Mouse (Mus musculus) lung, postnatal 25 days (tissue): ENCODE data around the gene Pus3.
"Not testable (repeated sequence)": the region's sequence is repeated elsewhere in the genome, so short reads cannot be mapped to it uniquely, and the experiment has no call there.

Experiments used
- DNase-seq: peaks from one replicate; pipeline ENCODE4 v3.0.0; 2022; ENCODE audit warnings: low spot score

Gene Pus3

DNA sequence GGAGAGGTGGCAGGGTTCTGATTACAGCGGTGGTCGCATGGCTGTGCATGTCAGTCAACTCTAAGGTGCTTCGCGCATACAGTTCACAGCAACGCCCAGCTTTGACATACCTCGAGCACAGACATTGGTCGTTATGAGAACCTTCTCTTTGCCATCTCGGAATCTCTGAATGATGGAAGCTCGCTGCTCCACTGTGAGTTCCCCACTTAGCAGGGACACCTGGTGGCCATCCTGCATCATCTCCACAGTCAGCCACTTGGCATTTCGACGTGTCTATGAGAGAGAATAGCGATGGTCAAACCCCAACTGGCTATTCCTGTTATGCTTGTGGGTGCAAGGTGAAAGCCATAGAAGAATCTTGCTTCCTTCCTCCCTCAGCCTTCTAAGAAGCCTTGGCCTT, 12.7 kb upstream of the Pus3 start:
- no peak for DNase-seq

GRCm38 (mm10) chr9:35546745-35547144, 11.7 kb upstream of the Pus3 start:
- DNase-seq: peak; percentile 19

DNA sequence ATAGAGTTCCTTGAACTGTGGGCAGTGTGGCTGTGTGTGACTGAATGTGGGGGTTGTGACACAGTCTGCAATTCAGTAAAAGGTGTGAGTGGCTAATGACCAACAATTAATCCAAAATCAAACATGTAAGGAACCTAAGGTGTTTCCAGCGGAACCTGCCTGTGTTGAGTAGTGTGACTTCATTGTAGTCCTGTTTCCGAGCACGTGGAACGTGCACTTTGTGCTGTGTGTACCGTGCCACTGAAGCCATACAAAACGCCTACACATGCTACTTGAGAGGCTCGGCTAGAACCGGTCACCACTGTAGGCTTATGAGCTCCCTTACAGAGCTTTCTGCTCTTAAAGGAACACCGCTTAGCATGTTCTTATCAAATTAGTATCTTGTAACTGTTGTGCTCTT, 9.9 kb upstream of the Pus3 start:
- no peak for DNase-seq

GRCm38 (mm10) chr9:35556494-35557102, 1.8 kb upstream of the Pus3 start:
- no peak for DNase-seq

DNA sequence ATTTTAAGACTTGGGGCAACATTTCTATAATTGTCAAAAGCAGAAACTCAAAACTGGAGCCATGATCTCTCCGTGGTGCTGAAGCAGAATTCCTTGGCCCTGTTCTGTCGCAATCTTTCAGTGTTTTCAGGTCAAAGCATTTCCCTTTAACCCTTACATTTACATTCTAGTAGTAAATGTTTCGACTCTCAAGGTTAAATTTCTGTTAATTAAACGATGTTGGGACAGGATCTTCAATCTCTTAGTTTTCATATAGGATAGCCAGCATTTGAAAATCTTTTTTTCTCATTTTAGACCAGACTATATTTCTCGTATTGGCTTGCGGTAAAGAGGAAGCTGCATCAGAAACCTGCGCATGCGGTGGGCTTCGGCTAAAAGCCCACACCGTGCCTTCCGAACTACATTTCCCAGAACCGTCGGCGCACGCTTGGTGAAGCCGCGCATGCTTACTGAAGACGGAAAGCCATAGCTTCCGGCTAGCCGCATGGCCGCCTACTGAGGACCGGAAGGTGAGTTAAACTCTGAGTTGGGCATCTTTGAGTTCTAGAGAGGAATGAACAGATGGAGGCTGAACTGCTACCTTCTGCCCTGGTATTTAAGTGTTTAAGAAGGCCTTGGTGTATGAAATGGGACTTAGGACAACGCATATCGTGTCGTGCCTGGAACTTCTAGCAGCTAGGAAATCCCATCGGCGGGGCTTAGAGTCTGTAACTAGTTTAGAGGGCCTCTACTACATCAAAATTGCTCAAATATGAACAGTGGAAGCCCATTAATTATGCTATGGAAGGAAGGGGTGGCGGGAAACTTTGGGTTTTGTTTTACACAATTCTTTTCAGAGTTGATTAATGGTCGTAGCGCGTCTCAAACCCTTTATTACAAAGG, 855 bp downstream of the Pus3 start:
- peak; percentile 76 for DNase-seq

- no peak for DNase-seq
Observed at GRCm38 (mm10) chr9:35561076-35561475, 2.7 kb downstream of the Pus3 start.

DNA sequence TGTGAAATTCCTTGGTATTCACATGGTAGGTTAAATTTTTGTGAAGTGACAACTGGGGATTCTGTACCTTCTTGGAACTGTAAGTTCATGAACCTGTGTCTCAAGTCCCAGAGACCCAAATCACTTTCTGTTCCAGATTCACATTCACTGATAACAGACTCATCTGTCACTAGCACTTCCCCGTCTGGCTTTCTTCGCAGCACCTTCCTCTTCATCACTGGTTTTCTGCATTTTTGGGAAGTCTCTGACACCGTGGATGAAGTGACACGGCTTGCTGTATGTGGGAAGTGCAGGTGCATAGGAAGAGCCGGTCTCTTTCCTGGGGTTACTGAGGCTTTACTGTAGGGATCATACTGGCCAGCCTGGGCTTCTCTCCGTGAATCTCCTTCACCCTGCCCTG, 3.2 kb downstream of the Pus3 start:
- no peak for DNase-seq

DNA sequence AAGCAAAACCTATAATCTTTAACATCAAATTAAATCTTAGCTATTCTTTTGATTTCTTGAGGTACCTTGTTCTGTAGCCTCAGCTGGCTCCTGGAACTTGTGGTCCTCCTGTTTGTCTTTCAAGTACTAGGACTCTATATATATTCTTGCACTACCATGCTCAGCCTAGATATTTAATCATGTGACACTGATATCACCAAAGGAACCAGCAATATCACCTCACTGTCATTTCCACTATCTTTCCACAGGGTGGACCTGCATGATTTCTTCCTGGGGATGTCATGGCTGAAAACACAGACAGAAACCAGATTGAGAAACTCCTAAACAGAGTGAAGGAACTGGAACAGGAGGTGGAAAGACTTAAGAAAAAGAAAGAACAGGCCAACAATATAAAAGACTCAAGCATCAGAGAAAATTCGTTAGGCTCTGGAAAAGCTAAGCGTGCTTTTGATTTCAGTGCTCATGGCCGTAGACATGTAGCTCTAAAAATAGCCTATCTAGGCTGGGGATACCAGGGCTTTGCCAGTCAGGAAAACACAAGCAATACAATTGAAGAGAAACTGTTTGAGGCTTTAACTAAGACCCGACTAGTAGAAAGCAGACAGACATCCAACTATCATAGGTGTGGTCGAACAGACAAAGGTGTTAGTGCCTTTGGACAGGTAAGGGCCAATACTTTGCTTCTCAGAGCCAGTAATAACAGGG, 6.3 kb downstream of the Pus3 start:
- no peak for DNase-seq

DNA sequence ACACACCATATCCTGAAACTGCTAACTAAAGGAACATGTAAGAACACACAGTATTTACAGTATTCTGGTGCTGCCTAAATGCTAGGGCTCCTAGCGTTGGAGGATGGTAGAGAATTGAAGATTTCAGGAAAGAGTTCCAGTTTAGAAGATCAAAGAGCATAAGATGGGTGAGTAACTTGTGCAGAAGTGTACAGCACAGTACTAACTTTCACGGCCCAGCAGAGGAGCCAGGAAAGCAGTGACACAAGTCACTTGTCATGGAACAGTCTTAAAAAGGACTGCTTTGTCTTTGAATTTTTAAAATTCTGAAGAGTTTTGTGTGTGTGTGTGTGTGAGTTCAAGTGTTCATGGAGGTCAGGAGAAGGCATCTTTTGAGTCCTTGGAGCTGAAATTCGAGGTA, 9.6 kb downstream of the Pus3 start:
- DNase-seq: no peak

GRCm38 (mm10) chr9:35569571-35570534, 11.5 kb downstream of the Pus3 start, which contains the start of the genes Pate2 and Hyls1:
TSS of gene Pate2 (plus strand) at chr9:35570284.
TSS of gene Hyls1 (minus strand) at chr9:35570398.
- DNase-seq: peak; percentile 96

DNA sequence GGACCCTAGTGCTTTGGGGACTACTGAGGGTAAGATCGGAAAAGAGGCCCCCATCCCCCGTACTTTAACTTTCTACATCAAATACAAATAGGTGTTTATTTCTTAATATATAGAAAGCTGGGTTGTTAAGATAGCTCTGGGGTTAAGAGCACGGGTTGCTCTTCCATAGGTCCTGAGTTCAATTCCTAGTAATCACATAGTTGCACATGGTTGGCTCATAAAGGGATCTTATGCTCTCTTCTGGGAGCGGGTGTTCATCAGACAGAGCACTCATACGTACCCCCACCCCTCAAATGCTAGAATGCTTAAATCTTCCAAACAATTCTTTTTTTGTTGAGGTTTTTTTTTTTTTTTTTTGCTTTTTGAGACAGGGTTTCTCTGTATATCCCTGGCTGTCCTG, 12.3 kb downstream of the Pus3 start:
- no peak for DNase-seq

GRCm38 (mm10) chr9:35574416-35574815, 16.0 kb downstream of the Pus3 start:
- DNase-seq: no peak

DNA sequence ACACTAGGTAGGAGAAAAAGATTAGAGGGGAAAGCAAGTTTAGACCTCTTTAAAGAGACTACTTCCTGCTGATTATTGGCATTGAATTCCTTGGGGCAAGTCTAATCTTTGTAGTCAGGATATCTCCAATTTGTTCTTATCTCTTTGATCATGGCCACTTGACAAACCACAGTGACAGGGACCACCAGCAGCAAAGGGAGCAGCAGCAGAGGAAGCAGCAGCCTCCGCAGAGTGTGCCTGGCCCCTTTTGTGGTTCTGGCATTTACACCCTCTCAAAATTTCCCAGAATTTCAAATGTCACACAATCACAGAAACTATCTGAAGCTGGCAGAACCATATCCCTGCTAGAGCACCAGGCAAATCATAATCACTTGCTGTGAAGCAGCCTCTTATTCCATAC, 29.3 kb downstream of the Pus3 start:
- no peak for DNase-seq

DNA sequence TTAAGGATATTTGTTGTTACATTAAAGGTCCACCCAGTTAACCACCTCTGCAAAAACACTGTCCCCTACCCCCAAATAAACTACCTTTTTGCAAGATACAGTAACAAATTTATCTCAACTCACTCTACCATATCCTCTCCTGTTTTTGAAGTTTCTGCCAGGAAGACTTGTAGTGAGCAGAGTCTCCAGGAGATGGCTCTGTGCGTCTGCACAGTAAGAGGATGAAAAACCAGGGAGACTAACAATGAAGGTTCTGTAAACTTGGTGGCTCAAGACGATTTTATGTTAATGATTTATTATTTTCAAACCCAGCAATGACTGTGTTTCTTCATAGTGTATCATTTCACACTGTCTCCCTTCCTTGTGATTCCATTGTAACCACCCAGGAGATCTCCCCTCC, 34.5 kb downstream of the Pus3 start:
- DNase-seq: no peak

- no peak for DNase-seq
Observed at GRCm38 (mm10) chr9:35607647-35608405, 49.4 kb downstream of the Pus3 start.

- no peak for DNase-seq
Observed at GRCm38 (mm10) chr9:35611841-35612240, 53.4 kb downstream of the Pus3 start, which contains the start of gene Pate4. TSS of gene Pate4 (minus strand) at chr9:35611941.

GRCm38 (mm10) chr9:35614005-35614404, 55.6 kb downstream of the Pus3 start:
- DNase-seq: no peak

DNA sequence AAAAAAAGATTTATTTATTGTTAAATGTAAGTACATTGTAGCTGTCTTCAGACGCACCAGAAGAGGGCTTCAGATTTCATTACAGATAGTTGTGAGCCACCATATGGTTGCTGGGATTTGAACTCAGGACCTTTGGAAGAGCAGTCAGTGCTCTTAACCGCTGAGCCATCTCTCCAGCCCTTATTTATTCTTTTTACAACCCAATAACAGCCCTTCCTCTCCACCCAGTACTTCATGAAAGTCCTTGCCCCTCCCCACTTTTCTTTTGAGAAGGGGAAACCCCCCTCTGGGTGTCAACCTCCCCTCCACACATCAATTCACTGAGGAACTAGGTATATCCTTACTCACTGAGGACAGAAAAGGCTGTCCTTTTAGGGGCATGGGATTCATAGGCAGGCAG, 58.4 kb downstream of the Pus3 start:
- DNase-seq: not testable (repeated sequence)
